Mouse (Mus musculus) CD4-positive, CD25-positive, alpha-beta regulatory T cell (primary cell): Measurements from ENCODE around the gene Myo3b. TPM values are rescaled to one million over a fixed set of nuclear protein-coding genes. Genes with fewer than 3 reads are reported as not detected.

Experiments used
- polyA plus RNA-seq: library from polyadenylated mRNA; unstranded; fragments of 100-300 nt; shearing (Covaris generic); gene quantifications from one replicate; pipeline ENCODE4 v1.2.1, GENCODE M21; 2017

The Myo3b gene
- polyA plus RNA-seq: 11.0 TPM

GRCm38 (mm10) chr2:70038752-70039151 lies at the start of gene Myo3b:
Myo3b (plus strand) TSS chr2:70039126.

Other genes with a start within 250 kb of the Myo3b start
- 3.3 TPM for gene Ccdc173, start 249.6 kb upstream of the Myo3b start, polyA plus RNA-seq
- 43.5 TPM for gene Phospho2, start 249.5 kb upstream of the Myo3b start, polyA plus RNA-seq
- gene Klhl23, start 217.2 kb upstream of the Myo3b start, polyA plus RNA-seq: 0.14 TPM
- 361 TPM for gene Ssb, start 177.6 kb upstream of the Myo3b start, polyA plus RNA-seq
- gene Mettl5, start 153.5 kb upstream of the Myo3b start, polyA plus RNA-seq: 40.3 TPM
- gene Ubr3, start 141.9 kb upstream of the Myo3b start, polyA plus RNA-seq: 24.3 TPM